Mouse (Mus musculus) midbrain, postnatal 0 days (tissue): ENCODE measurements around the gene Rfc1. TPM values are rescaled to one million over a fixed set of nuclear protein-coding genes. Genes with fewer than 3 reads are reported as not detected.

Source experiments
- ATAC-seq: fragments of 200-750 bp; cut with Nextera tagmentation; 2 replicates; pipeline ENCODE4 v1.8.0; 2017; ENCODE audit warnings: moderate number of reproducible peaks, mild to moderate bottlenecking, moderate TSS enrichment, moderate library complexity; ENCODE audit not compliant: low FRiP score
- DNase-seq: peaks from one replicate; pipeline ENCODE4 v3.0.0-alpha.2; 2015; ENCODE audit warnings: low spot score
- H3K27ac ChIP-seq: fragments of 300-500 bp; sonication (generic); 2 replicates; pipeline ENCODE4 v1.5.1; 2014; ENCODE audit warnings: low read depth, mild to moderate bottlenecking, low read length, mixed read lengths
- H3K27me3 ChIP-seq: fragments of 300-500 bp; sonication (generic); 2 replicates; pipeline ENCODE4 v1.6.1; 2014; ENCODE audit warnings: low read length, control low read depth, mixed read lengths; ENCODE audit not compliant: insufficient read depth
- H3K36me3 ChIP-seq: fragments of 300-500 bp; sonication (generic); 2 replicates; pipeline ENCODE4 v1.6.1; 2014; ENCODE audit warnings: low read length, control low read depth, mixed read lengths; ENCODE audit not compliant: insufficient read depth
- H3K4me1 ChIP-seq: fragments of 300-500 bp; sonication (generic); 2 replicates; pipeline ENCODE4 v1.6.1; 2014; ENCODE audit warnings: mild to moderate bottlenecking, control low read depth, antibody characterized with exemption, low read length, mixed read lengths; ENCODE audit not compliant: insufficient read depth
- H3K4me2 ChIP-seq: fragments of 300-500 bp; sonication (generic); 2 replicates; pipeline ENCODE4 v1.6.1; 2014; ENCODE audit warnings: low read depth, mild to moderate bottlenecking, low read length, mixed read lengths; ENCODE audit not compliant: poor library complexity, severe bottlenecking
- H3K4me3 ChIP-seq: fragments of 300-500 bp; sonication (generic); 2 replicates; pipeline ENCODE4 v1.5.1; 2014; ENCODE audit warnings: low read depth, mild to moderate bottlenecking, low read length, moderate library complexity
- H3K9ac ChIP-seq: fragments of 300-500 bp; sonication (generic); replicated peaks from 2 replicates; pipeline ENCODE4 v1.6.1; 2014; ENCODE audit warnings: mild to moderate bottlenecking, low read length, moderate library complexity, mixed read lengths; ENCODE audit not compliant: poor library complexity, severe bottlenecking
- H3K9me3 ChIP-seq: fragments of 300-500 bp; sonication (generic); 2 replicates; pipeline ENCODE4 v1.6.1; 2016; ENCODE audit warnings: low read length, control low read depth
- CTCF ChIP-seq: IDR thresholded peaks from 2 replicates; pipeline ENCODE4 v1.5.1; 2016; ENCODE audit warnings: antibody characterized with exemption, mild to moderate bottlenecking
- WGBS: fragments of 180-500 bp; shearing (Covaris S2); extraction: QIAGEN DNeasy Blood & Tissue Kit; methylation state at CpG from one replicate; pipeline ENCODE4 v1.1.7; 2014; 5-methylcytosine and 5-hydroxymethylcytosine counted together
- polyA plus RNA-seq: library from polyadenylated mRNA; unstranded; fragments of >200 nt; fragmentation: Nextera tagmentation; extraction: Ambion mirVana; gene quantifications from 2 replicates; pipeline ENCODE4 v1.2.1, GENCODE M21; 2015
- total RNA-seq: library from RNA; depleted of rRNA; stranded (reverse); fragments of >200 nt; gene quantifications from 2 replicates; pipeline ENCODE4 v1.2.3, GENCODE M21; 2014

Gene Rfc1
- total and polyA plus RNA-seq, 2 experiments from 2014 or later, result 22.7 to 27.7 TPM

- no peaks in the 10 kb centered on the region for H3K4me1 ChIP-seq
- peak overlapping the region; percentile 73 for H3K4me3 ChIP-seq
- H3K27ac ChIP-seq, result peak overlapping the region; percentile 38; the same call in 1 of the 2 replicates
- no peaks in the 10 kb centered on the region for H3K36me3 ChIP-seq
- H3K27me3 ChIP-seq, result no peaks in the 10 kb centered on the region
- H3K9ac ChIP-seq, result no peak overlapping the region
- ATAC-seq (peak; percentile 29; the same call in 1 of the 2 replicates), DNase-seq (no peak)
- no peak for TF ChIP-seq CTCF
- peak overlapping the region; percentile 89 for H3K4me2 ChIP-seq
- H3K9me3 ChIP-seq, result no peaks in the 10 kb centered on the region
- WGBS, result 28% methylated on average over 4 of the region's 4 CpGs
Observed at GRCm38 (mm10) chr5:65336075-65336355, 545 bp upstream of the Rfc1 start.

GRCm38 (mm10) chr5:65334788-65335187, 682 bp downstream of the Rfc1 start:
- ATAC-seq, result no peak

GRCm38 (mm10) chr5:65329971-65330370, 5.5 kb downstream of the Rfc1 start:
- Histone ChIP-seq H3K9ac (no peak overlapping the region), H3K4me2 (no peak overlapping the region), H3K27me3 (no peaks in the 10 kb centered on the region), H3K36me3 (no peaks in the 10 kb centered on the region), H3K9me3 (no peaks in the 10 kb centered on the region), H3K4me3 (no peak overlapping the region), H3K4me1 (no peaks in the 10 kb centered on the region), H3K27ac (no peak overlapping the region)
- TF ChIP-seq CTCF, result no peak
- 90% methylated on average over 3 of the region's 3 CpGs for WGBS
- ATAC-seq (no peak), DNase-seq (no peak)

More at GRCm38 (mm10) chr5:65334788-65335187, 682 bp downstream of the Rfc1 start:
- Histone ChIP-seq H3K4me1 (no peaks in the 10 kb centered on the region), H3K4me2 (peak overlapping the region; percentile 89), H3K27me3 (no peaks in the 10 kb centered on the region), H3K4me3 (peak overlapping the region; percentile 73), H3K27ac (no peak overlapping the region), H3K9ac (no peak overlapping the region), H3K9me3 (no peaks in the 10 kb centered on the region), H3K36me3 (no peaks in the 10 kb centered on the region)
- 11% methylated on average over 8 of the region's 8 CpGs for WGBS
- no peak for DNase-seq
- no peak for TF ChIP-seq CTCF

- H3K4me1 ChIP-seq, result no peaks in the 10 kb centered on the region
- no peak for TF ChIP-seq CTCF
- DNase-seq, result no peak
- H3K9ac ChIP-seq, result no peak overlapping the region
- no peaks in the 10 kb centered on the region for H3K36me3 ChIP-seq
- no peaks in the 10 kb centered on the region for H3K27me3 ChIP-seq
- H3K9me3 ChIP-seq, result no peaks in the 10 kb centered on the region
- H3K4me2 ChIP-seq, result no peak overlapping the region
- no peak for ATAC-seq
- H3K27ac ChIP-seq, result no peak overlapping the region
- 71% methylated on average over 5 of the region's 5 CpGs for WGBS
- no peak overlapping the region for H3K4me3 ChIP-seq
Observed at GRCm38 (mm10) chr5:65326212-65326611, 9.3 kb downstream of the Rfc1 start.

GRCm38 (mm10) chr5:65324758-65325355, 10.6 kb downstream of the Rfc1 start:
- no peaks in the 10 kb centered on the region for H3K27me3 ChIP-seq
- H3K4me2 ChIP-seq, result no peak overlapping the region
- H3K4me3 ChIP-seq, result no peak overlapping the region
- no peaks in the 10 kb centered on the region for H3K36me3 ChIP-seq
- TF ChIP-seq CTCF, result no peak
- H3K27ac ChIP-seq, result no peak overlapping the region
- H3K9ac ChIP-seq, result no peak overlapping the region
- no peaks in the 10 kb centered on the region for H3K9me3 ChIP-seq
- DNase-seq, result no peak
- WGBS, result 90% methylated on average over 3 of the region's 3 CpGs
- no peak for ATAC-seq
- H3K4me1 ChIP-seq, result no peaks in the 10 kb centered on the region

- Histone ChIP-seq H3K36me3 (no peaks in the 10 kb centered on the region), H3K4me1 (no peaks in the 10 kb centered on the region), H3K27me3 (no peaks in the 10 kb centered on the region), H3K4me2 (no peak overlapping the region), H3K4me3 (no peak overlapping the region), H3K9ac (no peak overlapping the region), H3K27ac (no peak overlapping the region), H3K9me3 (no peaks in the 10 kb centered on the region)
- ATAC-seq, result no peak
- no peak for DNase-seq
- 92% methylated on average over 3 of the region's 3 CpGs for WGBS
- TF ChIP-seq CTCF, result no peak
Observed at GRCm38 (mm10) chr5:65324271-65324670, 11.2 kb downstream of the Rfc1 start.
